Comparison of ENCODE assay signal across 23 mouse cellular contexts in genomic region chr5:18080761-18081160, GRCm38 (mm10).
DNase-seq lines count a peak whose midpoint lies in the region; TF ChIP-seq lines count a peak whose summit lies in the region.
"Had no signal": no experiment of that assay in that cellular context is flagged by ENCODE, and none has a peak within 500 bp of the region (broad histone marks: within the 10 kb centered on the region; RNA-seq: fewer than 3 reads in every experiment).

No protein-coding gene starts in this region.

- peak overlapping the region; percentile 12; the same call in 1 of the 2 replicates for H3K27ac ChIP-seq in ES-E14 (ENCODE audit: insufficient read depth, low read depth, low read length, poor library complexity, severe bottlenecking)

- H3K36me3 ChIP-seq in ES-E14 (ENCODE audit: control insufficient read depth, insufficient read depth, low read length, poor library complexity, severe bottlenecking): no peaks in the 10 kb centered on the region
- H3K36me3 ChIP-seq: G1E had no signal

- H3K9ac ChIP-seq in ES-E14 (ENCODE audit: insufficient read depth, low read depth, low read length, poor library complexity, severe bottlenecking): no peak overlapping the region

- in situ Hi-C loops in ES-E14 (cut with MboI; ENCODE audit: low sequenced_read_pairs in 2 of 2, unreplicated experiment in 2 of 2): loop anchor here in 1 of 2 experiments (25.0 kb wide), 1 partner anchor 357 kb away; no protein-coding TSS in a partner anchor

- DNase-seq in ES-CJ7 (ENCODE audit: low read depth, low spot score) (peak; percentile 66), ES-E14 (ENCODE audit: low read depth, low spot score) (no peak), R1 (ENCODE audit: low read depth, low spot score) (peak; percentile 51), ZHBTc4 (ENCODE audit: low read depth, low spot score) (peak; percentile 26), MN1 (ENCODE audit: low spot score) (no peak)
- DNase-seq in left cerebral cortex, postnatal 25 days (ENCODE audit: low spot score in 2 of 2): no peak
- no peak for DNase-seq in right cerebral cortex, postnatal 14 days
- no peak for DNase-seq in urinary bladder, postnatal 4 days (ENCODE audit: low spot score in 2 of 2)
- DNase-seq: adrenal gland, adult 2 months; adrenal gland, adult 8-10 months; adrenal gland, postnatal 10 days; adrenal gland, postnatal 14 days; adrenal gland, postnatal 25 days; adrenal gland, postnatal 36 days; B cell, adult 2 months; cerebellum, adult 11 months; cerebellum, adult 11-12 months; cerebellum, adult 18-20 months; cerebellum, adult 2 months; cerebellum, adult 8-10 months; cerebellum, adult 9-10 months; cerebellum, adult 9-11 months had no signal

- no peaks in the 10 kb centered on the region for H3K9me3 ChIP-seq in ES-E14 (ENCODE audit: control insufficient read depth, insufficient read depth, low read depth, low read length)
- H3K9me3 ChIP-seq: G1E had no signal

- intact Hi-C loops in left cerebral cortex, postnatal 25 days (cut with DNase I): no loop called here

- H3K4me3 ChIP-seq in ES-E14 (ENCODE audit: insufficient read depth in 1 of 2, low read depth in 1 of 2, low read length in 2 of 2, poor library complexity in 1 of 2, severe bottlenecking in 1 of 2): no peak overlapping the region

- peaks cover 2 to 4% of the 10 kb centered on the region in 2 experiments; a peak in 2 of 4 replicates for H3K4me1 ChIP-seq in ES-E14 (ENCODE audit: control insufficient read depth in 2 of 2, insufficient read depth in 2 of 2, low read length in 2 of 2, poor library complexity in 1 of 2)

TF ChIP-seq in ES-E14, 5 proteins besides CTCF, POLR2A, EP300 and RAD21:
- TF ChIP-seq MAFK (IDR thresholded peaks at IDR 0.05; ENCODE audit: insufficient read depth, low read depth, low read length) (no peak), CHD2 (IDR thresholded peaks at IDR 0.05; ENCODE audit: low read depth, low read length) (no peak), ZC3H11A (IDR thresholded peaks at IDR 0.05; ENCODE audit: borderline replicate concordance, low read depth, low read length) (no peak), HCFC1 (IDR thresholded peaks at IDR 0.05; ENCODE audit: borderline replicate concordance, insufficient read depth, low read length) (no peak), ZNF384 (IDR thresholded peaks at IDR 0.05; ENCODE audit: low read depth, low read length) (no peak)
TF ChIP-seq in ES-E14: peak in this region for 0.

Comparison
In these comparisons a context has a peak if more than half of its experiments do, and no peak if none do; other contexts are left out.
1. DNase-seq: peak in ES-CJ7 (single experiment), R1 (single experiment) and ZHBTc4 (single experiment); none in ES-E14 (single experiment), left cerebral cortex, postnatal 25 days (0 of 2), MN1 (single experiment), right cerebral cortex, postnatal 14 days (single experiment) and urinary bladder, postnatal 4 days (0 of 2).